Mouse (Mus musculus) activated CD4-positive, CD25-positive, alpha-beta regulatory T cell, adult 4 months (primary cell): ENCODE measurements around the gene Esrrg. TPM values are rescaled to one million over a fixed set of nuclear protein-coding genes. Genes with fewer than 3 reads are reported as not detected.

Experiments
- ATAC-seq: one replicate; pipeline ENCODE4 v1.8.0; 2017
- polyA plus RNA-seq, 2 experiments: library from polyadenylated mRNA; unstranded; fragments of 100-300 nt; shearing (Covaris generic); gene quantifications; one replicate each; pipeline ENCODE4 v1.2.1; 2017

Gene Esrrg
- polyA plus RNA-seq, 2 experiments from 2014 or later = not detected

- no peak for ATAC-seq
Measured at GRCm38 (mm10) chr1:188159108-188159507, 550.5 kb downstream of the Esrrg start.

GRCm38 (mm10) chr1:188163058-188163457, 554.5 kb downstream of the Esrrg start:
- ATAC-seq = no peak

- ATAC-seq = no peak
Measured at GRCm38 (mm10) chr1:188164251-188164650, 555.7 kb downstream of the Esrrg start.

GRCm38 (mm10) chr1:188173859-188174258, 565.3 kb downstream of the Esrrg start:
- no peak for ATAC-seq

- ATAC-seq = no peak
Measured at GRCm38 (mm10) chr1:188182951-188183350, 574.4 kb downstream of the Esrrg start.

- ATAC-seq = no peak
Measured at GRCm38 (mm10) chr1:188186440-188187117, 578.0 kb downstream of the Esrrg start.

- no peak for ATAC-seq
Measured at GRCm38 (mm10) chr1:188192971-188193370, 584.4 kb downstream of the Esrrg start.

GRCm38 (mm10) chr1:188207421-188207820, 598.8 kb downstream of the Esrrg start:
- ATAC-seq = no peak

- ATAC-seq = no peak
Measured at GRCm38 (mm10) chr1:188209025-188209424, 600.4 kb downstream of the Esrrg start.

GRCm38 (mm10) chr1:188214885-188215611, 606.5 kb downstream of the Esrrg start:
- no peak for ATAC-seq

GRCm38 (mm10) chr1:188221226-188221792, 612.7 kb downstream of the Esrrg start:
- no peak for ATAC-seq

- no peak for ATAC-seq
Measured at GRCm38 (mm10) chr1:188233036-188233724, 624.6 kb downstream of the Esrrg start.

GRCm38 (mm10) chr1:188238636-188239035, 630.0 kb downstream of the Esrrg start:
- ATAC-seq = no peak

- no peak for ATAC-seq
Measured at GRCm38 (mm10) chr1:188241766-188242165, 633.2 kb downstream of the Esrrg start.

- ATAC-seq = no peak
Measured at GRCm38 (mm10) chr1:188257500-188257899, 648.9 kb downstream of the Esrrg start.

- ATAC-seq = no peak
Measured at GRCm38 (mm10) chr1:188260259-188261107, 651.9 kb downstream of the Esrrg start.

GRCm38 (mm10) chr1:188261903-188262682, 653.5 kb downstream of the Esrrg start, which contains the start of gene Ush2a:
Gene Ush2a, plus strand, starts transcription at chr1:188262023.
- ATAC-seq = no peak
